Mouse (Mus musculus) heart, embryonic 14.5 days (tissue): ENCODE data around the gene Ip6k3. TPM values are rescaled to one million over a fixed set of nuclear protein-coding genes. Genes with fewer than 3 reads are reported as not detected.

Source experiments
- ATAC-seq: fragments of 200-750 bp; cut with Nextera tagmentation; 2 replicates; pipeline ENCODE4 v1.8.0; 2017; ENCODE audit warnings: low read depth, moderate TSS enrichment; ENCODE audit not compliant: insufficient number of reproducible peaks, insufficient read depth, low FRiP score
- H3K27ac ChIP-seq, 2 experiments: fragments of 200-500 bp in 1 of 2; fragments of 300-500 bp in 1 of 2; sonication (generic) in 1 of 2; replicated peaks in 1 of 2; 2 replicates each; pipeline ENCODE4 v1.5.1; 2012 to 2014; ENCODE audit warnings: low read depth in 2 of 2, low read length in 2 of 2, control low read depth in 1 of 2, mild to moderate bottlenecking in 1 of 2, mixed read lengths in 1 of 2; ENCODE audit not compliant: control insufficient read depth in 1 of 2, insufficient read depth in 1 of 2
- H3K27me3 ChIP-seq: fragments of 300-500 bp; sonication (generic); 2 replicates; pipeline ENCODE4 v1.6.1; 2014; ENCODE audit warnings: mild to moderate bottlenecking, low read length, control low read depth; ENCODE audit not compliant: control insufficient read depth, insufficient read depth
- H3K36me3 ChIP-seq: fragments of 300-500 bp; sonication (generic); 2 replicates; pipeline ENCODE4 v1.6.1; 2014; ENCODE audit warnings: mild to moderate bottlenecking, control low read depth, low read length, mixed read lengths; ENCODE audit not compliant: control insufficient read depth, insufficient read depth
- H3K4me1 ChIP-seq, 2 experiments: fragments of 200-500 bp in 1 of 2; fragments of 300-500 bp in 1 of 2; sonication (generic) in 1 of 2; 2 replicates each; pipeline ENCODE4 v1.6.1; 2012 to 2014; ENCODE audit warnings: low read length in 2 of 2, control low read depth in 1 of 2, mixed read lengths in 1 of 2; ENCODE audit not compliant: control insufficient read depth in 2 of 2, insufficient read depth in 2 of 2
- H3K4me2 ChIP-seq: fragments of 300-500 bp; sonication (generic); 2 replicates; pipeline ENCODE4 v1.6.1; 2014; ENCODE audit warnings: mild to moderate bottlenecking, low read length
- H3K4me3 ChIP-seq, 2 experiments: fragments of 200-500 bp in 1 of 2; fragments of 300-500 bp in 1 of 2; sonication (generic) in 1 of 2; 2 replicates each; pipeline ENCODE4 v1.5.1; 2012 to 2014; ENCODE audit warnings: low read length in 2 of 2, mild to moderate bottlenecking in 2 of 2, control low read depth in 1 of 2, low read depth in 1 of 2, moderate library complexity in 1 of 2; ENCODE audit not compliant: control insufficient read depth in 1 of 2, insufficient read depth in 1 of 2
- H3K9ac ChIP-seq: fragments of 300-500 bp; sonication (generic); 2 replicates; pipeline ENCODE4 v1.6.1; 2014; ENCODE audit warnings: mild to moderate bottlenecking, low read length
- H3K9me3 ChIP-seq: fragments of 300-500 bp; sonication (generic); 2 replicates; pipeline ENCODE4 v1.6.1; 2016; ENCODE audit warnings: low read length, control low read depth; ENCODE audit not compliant: control insufficient read depth
- WGBS: fragments of 180-500 bp; shearing (Covaris S2); extraction: QIAGEN DNeasy Blood & Tissue Kit; methylation state at CpG from one replicate; pipeline ENCODE4 v1.1.7; 2014; 5-methylcytosine and 5-hydroxymethylcytosine counted together
- polyA plus RNA-seq: library from polyadenylated mRNA; unstranded; fragments of >200 nt; fragmentation: Nextera tagmentation; extraction: Ambion mirVana; gene quantifications from 2 replicates; pipeline ENCODE4 v1.2.1, GENCODE M21; 2014

Gene Ip6k3
- polyA plus RNA-seq, 1 experiment from 2014 or later = 0.22 TPM

DNA sequence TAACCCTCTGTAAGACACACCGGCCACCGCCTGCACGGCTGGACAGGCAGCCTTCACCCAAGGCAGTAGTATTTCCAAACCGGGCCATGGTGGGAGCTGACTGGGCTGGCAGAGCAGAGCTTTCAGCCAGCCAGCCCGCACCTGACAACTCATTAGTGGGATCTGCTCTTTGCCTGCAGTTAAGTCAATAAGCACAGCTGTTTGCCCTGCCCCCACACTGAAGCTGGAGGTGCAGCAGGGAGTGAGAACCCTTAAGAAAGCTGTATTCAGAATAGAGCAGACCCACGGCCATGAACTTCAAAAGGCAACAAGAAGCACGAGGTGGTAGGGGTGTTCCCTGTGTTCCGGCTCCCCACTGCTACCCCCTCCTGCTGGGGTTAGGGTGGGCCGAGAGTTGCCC lies 37.3 kb downstream of the Ip6k3 start:
- Histone ChIP-seq H3K9ac (no peak overlapping the region), H3K4me1 (peaks cover 7 to 13% of the 10 kb centered on the region in 2 experiments), H3K4me2 (no peak overlapping the region), H3K27ac (no peak overlapping the region), H3K9me3 (no peaks in the 10 kb centered on the region), H3K27me3 (no peaks in the 10 kb centered on the region), H3K4me3 (no peak overlapping the region), H3K36me3 (peaks cover 17% of the 10 kb centered on the region)
- no peak for ATAC-seq
- 68% methylated on average over 9 of the region's 9 CpGs for WGBS

DNA sequence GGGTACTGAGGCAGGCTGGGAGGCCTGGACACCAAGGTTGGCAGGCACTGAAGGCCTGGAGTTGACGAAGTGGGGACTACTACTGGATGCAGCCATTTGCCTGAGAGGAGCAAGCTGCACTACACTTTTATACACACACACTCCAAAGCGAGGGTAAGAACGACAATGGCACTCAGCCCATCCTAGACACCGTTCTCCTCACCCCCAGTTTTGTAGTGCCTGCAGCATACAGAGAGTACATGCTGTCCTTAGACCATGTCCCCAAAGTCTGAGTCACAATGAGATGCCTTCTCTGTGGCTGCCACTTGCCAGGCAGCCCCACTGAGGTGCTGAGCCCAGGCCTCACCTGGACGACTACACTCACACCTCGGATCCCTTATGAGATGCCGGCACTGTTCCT lies 37.8 kb downstream of the Ip6k3 start:
- no peaks in the 10 kb centered on the region for H3K27me3 ChIP-seq
- peaks cover 21% of the 10 kb centered on the region for H3K36me3 ChIP-seq
- 82% methylated on average over 7 of the region's 7 CpGs for WGBS
- H3K9me3 ChIP-seq = no peaks in the 10 kb centered on the region
- no peak overlapping the region for H3K4me2 ChIP-seq
- no peak for ATAC-seq
- no peak overlapping the region for H3K4me3 ChIP-seq
- peaks cover 7 to 13% of the 10 kb centered on the region in 2 experiments for H3K4me1 ChIP-seq
- no peak overlapping the region for H3K27ac ChIP-seq
- H3K9ac ChIP-seq = no peak overlapping the region

DNA sequence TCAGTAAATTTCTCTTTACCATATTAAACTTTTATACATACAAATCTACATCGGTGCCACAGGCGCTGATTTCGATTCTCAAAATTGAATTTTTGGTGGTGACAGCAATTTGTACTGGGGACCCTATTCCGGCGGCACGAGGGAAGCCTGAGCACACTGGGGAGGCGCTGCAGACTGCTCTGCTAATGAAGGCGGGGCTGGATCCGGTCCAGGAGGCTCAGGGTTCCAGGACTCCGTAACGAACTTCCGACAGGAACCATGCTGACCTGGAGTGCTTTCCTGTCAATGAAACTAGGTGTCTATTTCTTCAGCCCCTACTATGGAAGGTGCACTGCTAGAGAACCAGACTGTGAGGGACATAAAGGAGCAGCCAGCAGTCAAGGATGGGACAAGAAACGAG lies 38.3 kb downstream of the Ip6k3 start:
- H3K36me3 ChIP-seq = peaks cover 25% of the 10 kb centered on the region
- no peak overlapping the region for H3K4me3 ChIP-seq
- no peak overlapping the region for H3K27ac ChIP-seq
- no peak overlapping the region for H3K4me2 ChIP-seq
- ATAC-seq = no peak
- H3K9me3 ChIP-seq = no peaks in the 10 kb centered on the region
- no peaks in the 10 kb centered on the region for H3K27me3 ChIP-seq
- H3K9ac ChIP-seq = no peak overlapping the region
- WGBS = 81% methylated on average over 13 of the region's 13 CpGs
- H3K4me1 ChIP-seq = peaks cover 7 to 13% of the 10 kb centered on the region in 2 experiments

DNA sequence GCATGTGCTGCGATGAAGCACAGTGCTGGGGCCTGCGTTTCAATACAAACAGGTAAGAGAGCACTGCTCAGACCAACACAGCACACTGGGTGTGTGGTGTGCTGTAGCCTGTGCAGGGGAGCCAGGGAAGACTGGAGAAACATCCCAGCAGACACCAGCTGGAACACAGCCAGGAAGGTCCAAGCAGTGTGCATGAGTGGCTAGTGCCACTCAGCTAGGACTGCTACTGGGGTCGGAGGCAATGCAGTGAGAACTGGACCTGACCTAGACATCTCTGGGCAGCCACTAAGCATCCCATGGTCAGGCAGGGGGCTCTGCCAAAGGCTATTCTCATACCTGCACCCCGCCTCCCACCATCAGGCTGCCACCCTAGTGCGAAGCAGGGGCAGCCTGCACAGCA lies 39.4 kb downstream of the Ip6k3 start:
- Histone ChIP-seq H3K4me3 (no peak overlapping the region), H3K4me2 (no peak overlapping the region), H3K9me3 (no peaks in the 10 kb centered on the region), H3K27me3 (no peaks in the 10 kb centered on the region), H3K27ac (no peak overlapping the region), H3K36me3 (peaks cover 36% of the 10 kb centered on the region), H3K4me1 (peaks cover 2 to 12% of the 10 kb centered on the region in 2 experiments), H3K9ac (no peak overlapping the region)
- 81% methylated on average over 5 of the region's 5 CpGs for WGBS
- no peak for ATAC-seq

DNA sequence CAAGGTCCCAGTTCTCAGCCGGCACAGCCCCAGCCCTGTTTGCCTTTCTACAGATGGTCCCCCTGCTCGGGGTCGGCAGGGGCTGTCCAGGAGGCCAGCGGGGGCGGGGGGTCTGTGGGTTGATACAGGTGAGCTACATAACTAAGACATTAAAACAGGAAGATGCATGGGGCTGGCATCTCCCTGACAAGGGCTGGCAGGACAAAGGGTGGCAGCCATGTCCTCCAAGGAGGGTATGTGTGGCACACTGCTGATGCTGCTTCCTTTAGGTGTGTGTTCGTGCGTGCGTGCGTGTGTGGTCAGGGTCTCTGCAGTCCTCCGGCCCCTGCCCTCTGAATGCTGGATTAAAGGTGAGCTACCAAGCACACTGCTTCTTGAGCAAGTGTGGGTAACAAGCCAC lies 40.6 kb downstream of the Ip6k3 start:
- Histone ChIP-seq H3K9ac (no peak overlapping the region), H3K4me1 (peaks cover 0 to 8% of the 10 kb centered on the region in 2 experiments; a peak in 2 of 4 replicates), H3K27ac (no peak overlapping the region), H3K4me2 (no peak overlapping the region), H3K36me3 (peaks cover 48% of the 10 kb centered on the region), H3K27me3 (no peaks in the 10 kb centered on the region), H3K9me3 (no peaks in the 10 kb centered on the region), H3K4me3 (no peak overlapping the region)
- no peak for ATAC-seq
- WGBS = 83% methylated on average over 10 of the region's 10 CpGs

DNA sequence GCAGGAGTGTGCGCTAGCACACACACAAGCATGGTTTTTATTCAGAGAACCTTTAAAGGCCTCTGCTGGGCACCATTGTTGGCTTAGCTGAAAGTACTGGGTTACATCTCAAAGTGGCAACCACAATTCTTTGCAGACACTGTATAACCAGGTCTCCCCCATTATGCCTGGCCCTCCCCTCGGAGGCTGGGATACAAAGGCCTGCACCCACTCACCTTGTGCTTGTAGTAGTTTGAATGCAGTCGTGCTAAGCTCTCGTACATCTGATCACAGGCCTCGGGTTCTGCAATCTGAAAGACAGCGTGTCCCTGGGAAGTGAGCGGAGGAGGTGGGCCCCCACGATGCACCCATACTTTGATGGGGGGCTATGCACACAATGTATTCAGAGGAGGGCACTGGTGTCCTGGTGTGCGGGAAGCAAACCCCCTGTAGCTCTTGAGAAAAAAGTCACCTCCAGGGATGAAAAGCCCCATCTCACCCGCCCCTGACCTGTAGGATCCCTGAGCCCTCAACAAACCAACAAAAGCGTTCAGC lies 41.9 kb downstream of the Ip6k3 start:
- Histone ChIP-seq H3K27ac (no peak overlapping the region), H3K27me3 (no peaks in the 10 kb centered on the region), H3K4me3 (no peak overlapping the region), H3K9ac (no peak overlapping the region), H3K36me3 (peaks cover 55% of the 10 kb centered on the region), H3K9me3 (no peaks in the 10 kb centered on the region), H3K4me2 (no peak overlapping the region), H3K4me1 (peaks cover 0 to 12% of the 10 kb centered on the region in 2 experiments; a peak in 3 of 4 replicates)
- ATAC-seq = no peak
- 86% methylated on average over 11 of the region's 11 CpGs for WGBS

DNA sequence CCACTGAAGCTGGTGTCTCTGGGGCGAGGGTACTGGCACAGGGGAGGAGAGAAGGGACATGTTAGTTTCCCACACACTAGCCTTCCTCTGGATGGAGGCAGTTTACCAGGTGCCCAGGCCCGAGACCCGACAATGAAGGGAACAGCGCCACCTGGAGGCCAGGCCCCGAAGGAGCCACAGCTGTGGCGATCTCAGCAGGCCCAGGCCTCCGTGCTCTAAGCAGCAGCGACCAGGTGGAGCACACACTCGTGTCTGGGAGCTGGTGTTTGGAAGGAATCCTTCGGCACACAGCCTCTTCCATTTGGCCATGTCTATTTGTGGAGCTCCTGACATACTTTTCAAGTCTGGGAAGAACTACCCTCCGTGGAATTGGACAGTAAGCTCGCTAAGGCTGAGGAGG lies 42.4 kb downstream of the Ip6k3 start:
- ATAC-seq = no peak
- peaks cover 55% of the 10 kb centered on the region for H3K36me3 ChIP-seq
- no peaks in the 10 kb centered on the region for H3K9me3 ChIP-seq
- H3K4me3 ChIP-seq = no peak overlapping the region
- H3K27ac ChIP-seq = no peak overlapping the region
- no peak overlapping the region for H3K4me2 ChIP-seq
- peaks cover 0 to 16% of the 10 kb centered on the region in 2 experiments; a peak in 3 of 4 replicates for H3K4me1 ChIP-seq
- no peaks in the 10 kb centered on the region for H3K27me3 ChIP-seq
- no peak overlapping the region for H3K9ac ChIP-seq
- WGBS = 35% methylated on average over 12 of the region's 12 CpGs

DNA sequence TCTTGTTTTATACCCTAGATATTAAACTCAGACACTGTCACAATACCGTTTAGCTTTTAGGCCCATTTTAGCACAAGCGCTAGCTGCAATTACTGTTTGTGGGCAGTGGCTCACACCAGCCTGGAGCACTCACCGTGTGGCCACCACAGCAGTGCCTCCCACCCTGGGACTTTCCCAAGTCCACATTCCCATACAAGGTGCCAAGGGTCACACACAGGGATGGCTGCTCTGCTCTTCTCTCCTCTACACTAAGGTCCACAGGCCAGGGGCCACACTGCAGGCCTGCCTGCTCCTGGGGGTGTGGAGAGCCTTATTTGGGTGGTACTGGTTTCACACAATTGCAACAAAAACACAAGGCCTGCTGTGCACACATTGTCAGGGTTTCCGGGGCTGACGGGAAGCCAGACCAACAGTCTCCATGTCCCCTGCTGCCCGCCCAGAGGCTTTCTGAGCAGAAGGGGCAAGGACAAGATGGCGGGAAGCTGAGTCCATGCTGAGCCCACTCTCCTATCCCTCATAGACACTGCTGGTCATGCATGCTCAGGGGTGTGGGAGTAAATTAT lies 43.7 kb downstream of the Ip6k3 start:
- ATAC-seq = no peak
- Histone ChIP-seq H3K9me3 (no peaks in the 10 kb centered on the region), H3K4me1 (peaks cover 0 to 11% of the 10 kb centered on the region in 2 experiments; a peak in 3 of 4 replicates), H3K4me3 (no peak overlapping the region), H3K9ac (no peak overlapping the region), H3K27me3 (no peaks in the 10 kb centered on the region), H3K27ac (no peak overlapping the region), H3K4me2 (no peak overlapping the region), H3K36me3 (peaks cover 49% of the 10 kb centered on the region)
- 88% methylated on average over 7 of the region's 7 CpGs for whole genome bisulfite sequencing
